Mouse (Mus musculus): ENCODE measurements around the gene Tpmt. TPM values are rescaled to one million over a fixed set of nuclear protein-coding genes. Genes with fewer than 3 reads are reported as not detected.

The Tpmt gene
- polyA plus RNA-seq, 1 experiment = not detected

DNA sequence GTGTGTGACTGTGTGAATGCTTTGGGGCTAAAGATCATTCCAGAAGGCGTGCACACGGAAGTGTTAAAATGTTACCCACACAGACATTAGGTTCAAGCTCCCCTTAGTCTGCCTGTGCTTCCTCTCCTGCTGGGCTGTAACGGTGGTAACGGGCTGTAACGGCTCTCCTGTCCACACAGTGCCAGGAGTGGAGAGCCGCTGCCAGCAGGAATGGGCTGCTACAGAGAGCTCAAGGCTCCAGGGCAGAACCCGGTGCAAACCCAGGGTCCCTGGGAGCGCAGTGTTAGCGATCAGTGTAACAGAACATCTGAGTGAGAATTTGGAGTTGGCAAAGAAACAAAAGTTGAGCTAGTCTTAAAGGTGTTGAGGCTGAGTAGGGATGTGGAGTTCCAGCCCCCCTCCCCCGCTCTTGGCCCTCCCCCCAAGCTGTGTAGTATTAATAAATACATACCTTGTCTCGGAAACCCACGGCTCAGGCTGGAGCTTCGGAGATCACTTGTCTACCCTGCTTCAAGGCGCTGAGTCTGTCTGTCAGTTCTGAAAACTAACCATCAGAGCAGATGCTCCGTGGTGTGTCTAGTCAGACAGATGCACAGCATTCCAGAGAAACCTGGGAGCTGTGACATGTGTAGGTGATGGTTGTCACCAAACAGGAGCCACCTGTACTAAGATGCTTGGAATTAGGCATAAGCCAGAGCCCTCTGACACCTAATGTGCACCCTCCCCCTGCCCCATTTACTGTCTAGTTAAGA is 26.0 kb upstream of the Tpmt start:
- Histone ChIP-seq H3K4me3 (replicated peaks) (no peak overlapping the region), H3K36me3 (ENCODE audit: control insufficient read depth) (peaks cover 25% of the 10 kb centered on the region), H3K9me3 (ENCODE audit: control insufficient read depth, low read length) (no peaks in the 10 kb centered on the region), H3K27me3 (ENCODE audit: control insufficient read depth) (no peaks in the 10 kb centered on the region), H3K4me1 (ENCODE audit: control insufficient read depth) (no peaks in the 10 kb centered on the region)
- TF ChIP-seq GATA1 (IDR thresholded peaks at IDR 0.05; ENCODE audit: low read length) (no peak), TAL1 (IDR thresholded peaks at IDR 0.05; ENCODE audit: low read length) (no peak)

DNA sequence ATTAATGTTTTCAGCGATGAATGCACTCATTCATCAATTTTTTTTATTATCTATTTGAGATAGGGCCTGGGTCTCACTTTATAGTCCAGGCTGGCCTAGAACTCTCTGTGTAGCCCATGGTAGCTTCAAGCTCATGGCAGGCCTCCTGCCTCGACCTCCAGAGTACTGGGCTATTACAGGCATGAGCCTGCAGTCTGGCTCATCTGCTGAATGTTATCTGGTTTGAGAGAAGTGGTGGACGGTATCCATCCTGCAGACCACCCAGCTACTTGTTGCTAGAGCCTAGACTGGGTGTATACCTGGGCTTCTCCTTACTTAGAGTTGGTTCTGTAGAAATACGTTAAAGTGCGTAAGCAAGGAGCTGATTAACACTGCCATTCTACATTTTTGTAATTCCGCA is 22.5 kb upstream of the Tpmt start:
- Histone ChIP-seq H3K9me3 (ENCODE audit: control insufficient read depth, low read length) (no peaks in the 10 kb centered on the region), H3K36me3 (ENCODE audit: control insufficient read depth) (peaks cover 31% of the 10 kb centered on the region)
- TF ChIP-seq TAL1 (IDR thresholded peaks at IDR 0.05; ENCODE audit: low read length) = no peak
- TF ChIP-seq GATA1 (IDR thresholded peaks at IDR 0.05; ENCODE audit: low read length) = no peak

DNA sequence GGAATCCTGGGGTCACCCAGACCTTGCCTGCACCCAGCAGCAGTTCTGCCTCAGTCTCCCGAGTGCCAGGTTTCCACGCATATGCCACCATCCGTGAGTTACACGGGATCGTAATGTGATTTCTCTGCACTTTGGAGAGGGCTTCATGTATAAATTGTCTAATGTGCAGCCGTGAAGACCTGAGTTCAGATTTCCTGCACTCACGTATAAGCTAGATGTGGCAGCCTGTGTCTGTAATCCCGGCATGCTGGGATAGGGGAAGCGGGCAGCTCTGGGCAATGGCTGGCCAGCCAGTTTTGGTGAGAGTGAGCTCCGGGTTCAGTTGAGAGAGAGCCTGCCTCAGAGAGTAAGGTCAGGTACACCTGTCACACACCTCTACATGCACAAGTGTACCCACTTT is 22.0 kb upstream of the Tpmt start:
- peaks cover 29% of the 10 kb centered on the region for H3K36me3 ChIP-seq (ENCODE audit: control insufficient read depth)
- no peaks in the 10 kb centered on the region for H3K4me1 ChIP-seq (ENCODE audit: control insufficient read depth)
- no peak for TF ChIP-seq TAL1 (IDR thresholded peaks at IDR 0.05; ENCODE audit: low read length)
- no peaks in the 10 kb centered on the region for H3K27me3 ChIP-seq (ENCODE audit: control insufficient read depth)
- no peak overlapping the region for H3K4me3 ChIP-seq (replicated peaks)
- H3K9me3 ChIP-seq (ENCODE audit: control insufficient read depth, low read length) = no peaks in the 10 kb centered on the region

More for the DNA sequence above, 22.5 kb upstream of the Tpmt start:
- Histone ChIP-seq H3K4me1 (ENCODE audit: control insufficient read depth) (no peaks in the 10 kb centered on the region), H3K27me3 (ENCODE audit: control insufficient read depth) (no peaks in the 10 kb centered on the region), H3K4me3 (replicated peaks) (no peak overlapping the region)

DNA sequence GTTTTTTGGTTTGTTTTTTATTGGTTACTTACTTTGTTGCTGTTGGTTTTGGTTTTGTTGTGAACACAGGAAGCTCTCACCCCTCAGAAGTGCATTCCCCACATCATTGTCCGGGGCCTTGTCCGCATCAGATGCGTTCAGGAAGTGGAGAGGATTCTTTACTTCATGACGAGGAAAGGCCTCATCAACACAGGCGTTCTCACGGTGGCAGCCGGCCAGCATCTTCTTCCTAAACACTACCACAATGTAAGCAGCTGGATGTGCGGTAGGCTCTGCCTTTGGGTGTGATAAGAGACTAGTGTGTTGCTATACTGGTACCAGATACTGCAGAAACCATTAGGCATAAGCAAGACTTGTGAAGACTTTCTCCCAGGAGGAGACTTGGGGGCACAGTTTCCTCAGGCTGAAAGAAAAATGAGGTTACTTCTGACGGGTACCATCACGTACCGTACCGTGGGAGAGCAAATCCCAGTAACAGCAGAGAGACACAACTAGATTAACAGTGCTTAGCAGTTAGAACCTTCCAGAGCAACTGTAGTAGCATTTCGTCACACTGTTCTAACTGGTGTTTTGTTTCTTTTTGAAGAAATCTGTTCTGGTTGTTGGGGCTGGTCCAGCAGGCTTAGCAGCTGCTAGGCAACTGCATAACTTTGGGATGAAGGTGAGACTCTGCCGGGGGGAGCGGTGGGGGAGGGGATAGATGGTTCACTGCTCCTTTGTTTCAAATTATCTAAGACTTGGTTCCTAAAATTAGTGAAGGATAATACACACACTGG is 19.6 kb upstream of the Tpmt start:
- TF ChIP-seq TAL1 (IDR thresholded peaks at IDR 0.05; ENCODE audit: low read length) (no peak), GATA1 (IDR thresholded peaks at IDR 0.05; ENCODE audit: low read length) (no peak)
- peaks cover 34% of the 10 kb centered on the region for H3K36me3 ChIP-seq (ENCODE audit: control insufficient read depth)
- no peaks in the 10 kb centered on the region for H3K4me1 ChIP-seq (ENCODE audit: control insufficient read depth)
- no peak overlapping the region for H3K4me3 ChIP-seq (replicated peaks)
- H3K9me3 ChIP-seq (ENCODE audit: control insufficient read depth, low read length) = no peaks in the 10 kb centered on the region
- no peaks in the 10 kb centered on the region for H3K27me3 ChIP-seq (ENCODE audit: control insufficient read depth)

DNA sequence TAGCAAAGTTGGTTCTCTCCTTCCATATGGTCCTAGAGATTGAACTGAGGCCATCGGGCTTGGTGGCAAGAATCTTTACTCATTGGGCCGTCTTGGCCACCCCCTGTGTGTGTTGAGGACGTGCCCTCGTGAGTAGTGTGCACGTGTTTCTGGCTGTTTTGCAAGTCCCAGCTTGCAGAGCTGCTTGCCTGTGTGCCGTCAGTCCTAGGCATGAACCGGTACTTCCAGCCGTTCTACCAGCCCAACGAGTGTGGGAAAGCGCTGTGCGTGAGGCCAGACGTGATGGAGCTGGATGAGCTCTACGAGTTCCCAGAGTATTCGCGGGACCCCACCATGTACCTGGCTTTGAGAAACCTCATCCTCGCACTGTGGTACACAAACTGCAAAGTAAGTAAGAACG is 18.2 kb upstream of the Tpmt start:
- peaks cover 28% of the 10 kb centered on the region for H3K36me3 ChIP-seq (ENCODE audit: control insufficient read depth)

DNA sequence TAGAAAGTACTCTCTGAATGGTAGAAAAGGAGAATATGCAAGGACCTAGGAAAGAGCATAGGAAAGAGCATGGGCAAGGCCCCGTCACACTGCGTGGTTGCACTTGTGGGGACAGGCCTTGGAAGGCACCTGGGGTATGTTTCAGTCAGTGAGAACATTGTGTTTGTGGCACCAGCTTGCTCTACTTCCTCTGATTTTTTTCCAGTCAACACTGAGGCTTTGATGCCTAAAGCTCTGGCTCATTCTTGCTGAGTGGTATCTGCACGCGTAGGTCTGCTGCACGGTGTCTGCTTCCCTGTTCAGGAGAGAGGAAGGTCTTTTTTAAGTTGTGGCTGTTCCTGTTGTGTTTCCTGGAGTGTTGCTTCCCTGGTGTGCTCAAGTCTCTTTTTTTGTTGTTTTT is 12.2 kb upstream of the Tpmt start:
- Histone ChIP-seq H3K4me3 (replicated peaks) (no peak overlapping the region), H3K4me1 (ENCODE audit: control insufficient read depth) (no peaks in the 10 kb centered on the region), H3K27me3 (ENCODE audit: control insufficient read depth) (no peaks in the 10 kb centered on the region), H3K36me3 (ENCODE audit: control insufficient read depth) (peaks cover 27% of the 10 kb centered on the region), H3K9me3 (ENCODE audit: control insufficient read depth, low read length) (no peaks in the 10 kb centered on the region)
- no peak for TF ChIP-seq GATA1 (IDR thresholded peaks at IDR 0.05; ENCODE audit: low read length)
- no peak for TF ChIP-seq TAL1 (IDR thresholded peaks at IDR 0.05; ENCODE audit: low read length)

More for the DNA sequence above, 18.2 kb upstream of the Tpmt start:
- no peak for TF ChIP-seq GATA1 (IDR thresholded peaks at IDR 0.05; ENCODE audit: low read length)
- no peak for TF ChIP-seq TAL1 (IDR thresholded peaks at IDR 0.05; ENCODE audit: low read length)
- H3K4me1 ChIP-seq (ENCODE audit: control insufficient read depth) = no peaks in the 10 kb centered on the region
- no peaks in the 10 kb centered on the region for H3K9me3 ChIP-seq (ENCODE audit: control insufficient read depth, low read length)
- no peak overlapping the region for H3K4me3 ChIP-seq (replicated peaks)
- no peaks in the 10 kb centered on the region for H3K27me3 ChIP-seq (ENCODE audit: control insufficient read depth)

DNA sequence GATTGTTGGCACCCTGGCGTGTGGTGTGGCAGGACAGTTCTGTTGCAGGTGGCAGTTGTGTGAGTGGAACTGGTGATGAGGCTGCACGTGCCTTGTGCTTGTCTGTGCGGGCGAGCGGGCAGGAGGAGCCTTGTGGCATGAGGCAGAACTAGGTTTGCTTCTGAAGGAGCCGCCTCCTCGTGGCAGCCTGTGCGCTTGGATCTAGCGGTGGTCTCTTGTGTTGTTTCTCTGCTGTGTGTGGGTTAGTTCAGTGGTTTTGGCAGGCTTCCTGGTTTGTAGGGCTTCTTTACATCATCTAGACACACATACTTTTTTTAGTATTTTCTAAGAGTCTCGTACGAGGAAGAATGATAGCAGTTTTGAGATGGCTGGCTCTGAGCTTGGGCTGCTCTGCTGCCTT is 11.6 kb upstream of the Tpmt start:
- H3K4me1 ChIP-seq (ENCODE audit: control insufficient read depth) = no peaks in the 10 kb centered on the region
- H3K36me3 ChIP-seq (ENCODE audit: control insufficient read depth) = peaks cover 28% of the 10 kb centered on the region
- TF ChIP-seq TAL1 (IDR thresholded peaks at IDR 0.05; ENCODE audit: low read length) = no peak
- no peak for TF ChIP-seq GATA1 (IDR thresholded peaks at IDR 0.05; ENCODE audit: low read length)

DNA sequence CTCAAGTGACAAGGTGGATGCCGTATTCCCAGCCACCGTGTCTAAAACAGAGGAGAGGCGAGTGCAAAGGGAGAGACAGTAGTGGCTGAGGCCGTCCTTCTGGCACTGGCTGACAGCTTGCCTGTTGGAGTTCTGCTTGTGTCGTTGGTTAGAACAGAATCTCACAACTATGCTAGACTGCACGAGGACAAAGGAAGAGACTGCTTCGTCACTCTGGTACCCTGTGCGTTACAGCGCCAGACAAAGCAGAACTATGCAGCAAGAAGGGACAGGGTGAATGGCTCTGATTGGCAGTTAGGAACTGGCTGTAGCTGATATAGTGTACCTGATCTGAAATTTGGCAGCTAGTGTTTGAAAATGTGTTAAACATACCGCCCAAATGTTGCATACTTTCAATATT is 9.4 kb upstream of the Tpmt start:
- Histone ChIP-seq H3K36me3 (ENCODE audit: control insufficient read depth) (peaks cover 30% of the 10 kb centered on the region), H3K27me3 (ENCODE audit: control insufficient read depth) (no peaks in the 10 kb centered on the region), H3K4me1 (ENCODE audit: control insufficient read depth) (0 out of 2 replicates have a peak, but pooled peaks cover 2% of the 10 kb centered on the region), H3K4me3 (replicated peaks) (no peak overlapping the region), H3K9me3 (ENCODE audit: control insufficient read depth, low read length) (no peaks in the 10 kb centered on the region)
- no peak for TF ChIP-seq GATA1 (IDR thresholded peaks at IDR 0.05; ENCODE audit: low read length)
- no peak for TF ChIP-seq TAL1 (IDR thresholded peaks at IDR 0.05; ENCODE audit: low read length)

More for the DNA sequence above, 11.6 kb upstream of the Tpmt start:
- Histone ChIP-seq H3K9me3 (ENCODE audit: control insufficient read depth, low read length) (no peaks in the 10 kb centered on the region), H3K27me3 (ENCODE audit: control insufficient read depth) (no peaks in the 10 kb centered on the region), H3K4me3 (replicated peaks) (no peak overlapping the region)

DNA sequence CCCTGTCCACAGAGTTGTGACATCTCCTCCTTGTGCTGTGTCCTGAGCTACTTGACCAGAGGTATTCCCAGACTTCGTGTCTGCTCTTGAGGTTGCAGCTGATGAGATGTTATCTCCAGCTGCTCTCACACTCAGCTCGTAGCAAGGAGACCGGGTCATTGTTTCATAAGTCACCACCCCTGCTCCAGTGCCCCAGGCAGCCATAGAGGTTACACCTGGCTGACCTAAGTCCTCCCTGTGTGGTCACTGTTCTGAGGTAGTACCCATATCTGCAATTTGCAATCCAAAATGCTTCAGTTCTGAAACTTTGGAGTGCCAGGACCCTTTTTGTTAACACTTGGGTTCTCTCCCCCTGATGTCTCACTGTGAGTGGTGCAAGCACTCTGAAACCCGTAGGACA is 5.5 kb upstream of the Tpmt start:
- 0 out of 2 replicates have a peak, but pooled peaks cover 2% of the 10 kb centered on the region for H3K4me1 ChIP-seq (ENCODE audit: control insufficient read depth)
- no peak for TF ChIP-seq TAL1 (IDR thresholded peaks at IDR 0.05; ENCODE audit: low read length)
- TF ChIP-seq GATA1 (IDR thresholded peaks at IDR 0.05; ENCODE audit: low read length) = no peak
- H3K36me3 ChIP-seq (ENCODE audit: control insufficient read depth) = peaks cover 30% of the 10 kb centered on the region
- peaks cover 2% of the 10 kb centered on the region; the same call in 1 of the 2 replicates for H3K27me3 ChIP-seq (ENCODE audit: control insufficient read depth)
- no peak overlapping the region for H3K4me3 ChIP-seq (replicated peaks)
- H3K9me3 ChIP-seq (ENCODE audit: control insufficient read depth, low read length) = no peaks in the 10 kb centered on the region

All from erythroblast, embryonic 14.5 days (primary cell).